Mouse (Mus musculus): ENCODE data around the gene Zfp867.

The Zfp867 gene

GRCm38 (mm10) chr11:59458973-59459372 is 13.3 kb downstream of the Zfp867 start:
- DNase-seq (ENCODE audit: low spot score in 2 of 2): no peak

- DNase-seq (ENCODE audit: low spot score in 2 of 2): no peak
These were observed 15.4 kb downstream of the Zfp867 start for GRCm38 (mm10) chr11:59456891-59457290.

DNA sequence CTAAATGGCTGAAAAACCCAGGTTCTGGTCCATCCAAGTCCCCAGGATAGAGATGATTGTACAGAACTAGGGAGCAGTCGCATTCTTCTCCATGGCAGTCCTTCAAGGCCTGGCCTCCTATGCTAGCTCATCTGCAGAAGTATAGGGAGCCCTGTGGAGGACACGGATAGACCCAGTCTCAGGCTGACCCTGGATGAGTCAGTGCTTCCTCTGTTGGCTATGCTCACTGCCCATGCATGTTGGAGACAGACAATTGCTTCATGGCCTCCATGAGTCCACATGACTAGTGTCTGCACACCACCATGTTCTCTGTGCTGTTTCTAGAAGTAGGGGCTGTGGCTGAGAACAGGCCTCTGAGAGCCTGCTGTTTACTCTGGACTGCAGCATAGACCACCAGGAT is 15.9 kb downstream of the Zfp867 start:
- DNase-seq (ENCODE audit: low spot score in 2 of 2): no peak

DNA sequence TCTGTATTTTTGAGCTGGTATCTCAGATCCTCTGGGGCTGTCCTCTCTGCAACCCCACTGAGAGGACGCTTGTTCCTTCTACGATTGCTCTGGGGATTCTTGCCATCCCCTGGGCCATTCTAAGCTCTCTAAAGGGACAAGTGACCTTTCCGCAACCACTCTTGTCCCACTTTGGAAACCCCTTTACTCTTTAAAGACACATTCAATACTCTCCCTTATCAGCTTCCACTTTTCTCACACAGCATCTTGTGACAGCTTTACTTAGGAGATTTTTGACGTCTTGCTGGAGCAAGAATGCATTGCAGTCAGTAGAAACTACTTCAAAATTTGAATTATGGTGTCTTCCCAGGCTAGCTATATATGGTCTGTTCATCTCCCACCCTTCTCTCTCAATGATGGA is 21.2 kb downstream of the Zfp867 start, which contains the start of gene Snap47:
Gene Snap47, minus strand, starts transcription at position 101 of the 400 bp plus-strand sequence.
- DNase-seq (ENCODE audit: low spot score in 2 of 2): no peak

DNA sequence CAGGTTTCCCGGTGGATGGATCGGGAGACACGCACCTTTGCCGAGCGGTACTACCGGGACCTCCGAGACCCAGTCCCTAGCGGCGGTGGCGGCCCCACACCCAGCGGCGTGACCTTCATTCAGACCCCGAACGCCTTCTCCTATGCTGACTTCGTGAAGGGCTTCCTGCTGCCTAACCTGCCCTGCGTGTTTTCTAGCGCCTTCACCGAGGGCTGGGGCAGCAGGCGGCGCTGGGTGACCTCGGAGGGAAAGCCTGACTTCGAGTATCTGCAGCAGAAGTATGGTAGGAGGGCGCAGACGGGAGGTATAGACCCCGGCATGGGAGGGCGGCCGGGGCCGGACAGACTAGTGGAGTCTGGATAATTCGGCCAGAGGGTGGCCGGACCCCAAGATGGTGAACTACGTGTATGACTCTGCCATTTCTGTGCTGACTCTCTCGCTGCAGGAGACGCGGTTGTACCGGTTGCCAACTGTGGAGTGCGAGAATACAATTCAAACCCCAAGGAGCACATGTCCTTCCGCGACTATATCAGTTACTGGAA is 22.0 kb downstream of the Zfp867 start:
- DNase-seq (ENCODE audit: low spot score in 2 of 2): peak in 1 of 2 experiments; percentile 53

DNA sequence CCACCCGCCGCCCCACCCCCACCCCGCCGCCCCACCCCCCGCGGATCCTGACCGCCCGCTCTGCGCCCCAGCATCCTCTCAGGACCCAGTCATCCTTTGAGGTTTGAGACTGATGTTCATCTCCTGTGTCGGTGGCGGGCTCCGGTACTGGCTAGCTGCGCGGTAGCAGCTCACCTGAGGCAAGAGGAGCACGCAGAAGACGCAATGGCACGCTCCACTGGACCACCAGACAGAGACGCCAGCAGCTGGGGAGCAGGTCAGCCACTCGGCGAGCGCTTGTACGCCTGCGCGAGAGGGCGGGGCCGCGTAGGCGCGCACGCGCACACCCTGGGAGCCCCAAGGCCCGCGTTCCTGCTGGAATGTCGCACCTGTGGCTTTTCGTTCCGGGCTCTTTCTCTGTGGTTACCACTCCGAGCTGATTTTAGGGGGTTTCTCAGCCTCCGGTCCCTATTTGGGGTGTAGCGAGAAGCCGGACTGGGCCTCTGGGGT is 22.5 kb downstream of the Zfp867 start, which contains the start of gene Jmjd4:
Gene Jmjd4, plus strand, starts transcription at position 305 of the 489 bp plus-strand sequence.
- peak; percentile 89 to 96 for DNase-seq (ENCODE audit: low spot score in 2 of 2)

DNA sequence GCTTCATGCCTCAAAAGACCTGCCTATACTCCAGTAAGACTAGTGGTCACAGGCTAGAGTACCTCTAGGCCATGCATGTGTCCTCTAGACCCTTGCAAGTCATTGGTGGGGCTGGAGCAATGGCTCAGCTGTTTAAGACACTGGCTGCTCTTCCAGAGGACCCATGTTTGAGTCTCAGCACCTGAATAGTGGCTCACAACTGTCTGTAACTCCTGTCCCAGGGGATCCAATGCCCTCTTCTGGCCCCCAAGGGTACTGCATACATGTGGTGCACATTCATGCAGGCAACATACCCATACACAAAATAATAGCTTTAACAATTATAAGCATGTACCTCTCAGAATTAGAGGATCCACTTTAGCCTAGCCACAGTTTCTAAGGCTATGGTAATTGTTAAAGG is 29.2 kb downstream of the Zfp867 start:
- no peak for DNase-seq (ENCODE audit: low spot score in 2 of 2)

- DNase-seq (ENCODE audit: low spot score in 2 of 2): no peak
These were observed 34.3 kb downstream of the Zfp867 start for GRCm38 (mm10) chr11:59437954-59438353.

DNA sequence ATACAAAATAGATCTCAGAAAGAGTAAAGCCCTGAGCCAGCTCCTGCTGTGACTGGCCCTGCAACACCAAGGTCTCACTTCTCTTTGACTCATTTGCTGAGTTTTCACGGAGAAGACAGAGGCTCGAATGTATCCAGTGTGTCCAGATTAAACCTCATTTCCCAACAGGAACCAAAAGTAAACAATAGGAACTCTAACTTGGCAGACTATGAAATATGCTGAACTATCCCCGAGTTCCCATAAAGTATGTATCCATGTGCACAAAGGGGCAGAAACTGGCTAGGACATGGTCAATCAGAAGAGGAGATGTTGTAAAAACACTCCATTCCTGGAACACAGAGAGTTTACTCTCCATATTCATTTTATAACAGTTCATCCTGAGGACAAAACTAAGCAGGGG is 40.0 kb downstream of the Zfp867 start:
- no peak for DNase-seq (ENCODE audit: low spot score in 2 of 2)

DNA sequence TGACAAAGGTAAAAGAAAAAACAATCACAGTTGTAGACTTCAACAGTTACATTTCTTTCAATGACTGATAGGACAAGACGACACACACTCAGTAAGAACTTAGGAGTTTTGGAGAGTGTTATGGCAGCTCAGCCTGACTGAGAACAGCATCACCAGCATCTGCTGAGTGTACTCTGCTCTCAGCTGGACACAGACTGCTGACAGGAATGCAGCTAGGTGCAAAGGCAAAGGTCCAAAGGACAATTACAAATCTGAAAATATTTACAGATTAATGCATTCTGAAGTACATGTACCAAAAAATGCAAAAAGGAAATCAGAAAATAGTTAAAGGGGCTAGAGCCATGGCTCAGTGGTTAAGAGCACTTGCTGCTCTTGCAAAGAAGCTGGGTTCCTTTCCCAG is 42.3 kb downstream of the Zfp867 start:
- DNase-seq (ENCODE audit: low spot score in 2 of 2): no peak

DNA sequence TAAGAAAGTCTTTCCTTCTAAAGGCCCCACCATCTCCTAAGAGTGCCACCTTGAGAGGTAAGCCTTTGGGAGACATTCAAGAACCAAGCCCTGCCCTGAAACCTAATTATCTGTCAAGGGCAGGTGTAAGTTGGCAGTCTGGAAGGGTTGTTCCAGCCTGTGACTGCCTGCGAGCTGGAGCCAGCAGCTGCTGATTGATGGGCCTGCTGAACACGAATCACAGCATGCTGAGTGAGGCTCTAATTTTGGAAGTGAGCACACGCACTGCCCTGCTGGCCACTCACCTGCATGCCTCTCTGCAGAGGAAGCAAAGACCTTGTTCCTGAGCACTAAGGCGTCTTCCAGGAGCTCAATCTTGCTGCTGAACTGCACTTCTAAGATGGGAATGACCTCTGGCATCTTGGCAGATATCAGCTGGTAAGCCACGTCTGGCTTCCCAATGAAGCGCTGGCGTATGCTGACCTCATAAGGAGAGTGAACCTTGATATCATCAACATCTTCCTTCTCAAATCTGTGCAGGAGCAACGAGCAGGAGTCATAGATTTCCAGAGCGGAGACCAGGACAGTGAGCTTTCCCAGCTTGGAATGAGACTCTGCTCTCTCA is 44.1 kb downstream of the Zfp867 start:
- DNase-seq (ENCODE audit: low spot score in 2 of 2): no peak

GRCm38 (mm10) chr11:59425671-59426101 is 46.6 kb downstream of the Zfp867 start:
- no peak for DNase-seq (ENCODE audit: low spot score in 2 of 2)

GRCm38 (mm10) chr11:59423010-59423588 is 49.2 kb downstream of the Zfp867 start:
- no peak for DNase-seq (ENCODE audit: low spot score in 2 of 2)

GRCm38 (mm10) chr11:59421967-59422366 is 50.3 kb downstream of the Zfp867 start:
- DNase-seq (ENCODE audit: low spot score in 2 of 2): no peak

- no peak for DNase-seq (ENCODE audit: low spot score in 2 of 2)
These were observed 50.8 kb downstream of the Zfp867 start for GRCm38 (mm10) chr11:59421436-59421835.

GRCm38 (mm10) chr11:59418708-59419107 is 53.6 kb downstream of the Zfp867 start:
- peak in 1 of 2 experiments; percentile 16 for DNase-seq (ENCODE audit: low spot score in 2 of 2)

- no peak for DNase-seq (ENCODE audit: low spot score in 2 of 2)
These were observed 59.0 kb downstream of the Zfp867 start for GRCm38 (mm10) chr11:59412999-59413863.

GRCm38 (mm10) chr11:59412058-59412457 is 60.2 kb downstream of the Zfp867 start:
- DNase-seq (ENCODE audit: low spot score in 2 of 2): no peak

All from spleen, postnatal 4 days (tissue).